Mouse (Mus musculus) skeletal muscle tissue, adult 2 months (tissue): ENCODE measurements around the gene 1700028P14Rik.
A peak's percentile ranks its signal among the peaks of the same experiment; 100 is the strongest.

Source experiments
- DNase-seq: peaks from one replicate; pipeline ENCODE4 v3.0.0-alpha.2; 2012; ENCODE audit warnings: low read depth, low spot score

Gene 1700028P14Rik

GRCm38 (mm10) chr19:23607951-23608350 lies 44.7 kb downstream of the 1700028P14Rik start:
- no peak for DNase-seq

GRCm38 (mm10) chr19:23594950-23595349 lies 57.7 kb downstream of the 1700028P14Rik start:
- DNase-seq, result no peak

GRCm38 (mm10) chr19:23578606-23579355 lies 73.8 kb downstream of the 1700028P14Rik start:
- no peak for DNase-seq

GRCm38 (mm10) chr19:23576685-23577084 lies 75.9 kb downstream of the 1700028P14Rik start:
- DNase-seq, result no peak

- no peak for DNase-seq
Measured at GRCm38 (mm10) chr19:23563693-23564092, 88.9 kb downstream of the 1700028P14Rik start.

- no peak for DNase-seq
Measured at GRCm38 (mm10) chr19:23562588-23562987, 90.0 kb downstream of the 1700028P14Rik start.

GRCm38 (mm10) chr19:23562061-23562460 lies 90.6 kb downstream of the 1700028P14Rik start:
- DNase-seq, result no peak

GRCm38 (mm10) chr19:23553450-23553849 lies 99.2 kb downstream of the 1700028P14Rik start:
- no peak for DNase-seq

- no peak for DNase-seq
Measured at GRCm38 (mm10) chr19:23545604-23546003, 107.0 kb downstream of the 1700028P14Rik start.

GRCm38 (mm10) chr19:23543244-23544004 lies 109.2 kb downstream of the 1700028P14Rik start:
- no peak for DNase-seq

- no peak for DNase-seq
Measured at GRCm38 (mm10) chr19:23542759-23543158, 109.9 kb downstream of the 1700028P14Rik start.

GRCm38 (mm10) chr19:23535700-23536099 lies 116.9 kb downstream of the 1700028P14Rik start:
- no peak for DNase-seq

GRCm38 (mm10) chr19:23531899-23532298 lies 120.7 kb downstream of the 1700028P14Rik start:
- peak; percentile 14 for DNase-seq

GRCm38 (mm10) chr19:23523711-23524110 lies 128.9 kb downstream of the 1700028P14Rik start:
- DNase-seq, result peak; percentile 37

- DNase-seq, result no peak
Measured at GRCm38 (mm10) chr19:23521831-23522230, 130.8 kb downstream of the 1700028P14Rik start.

- no peak for DNase-seq
Measured at GRCm38 (mm10) chr19:23521071-23521470, 131.5 kb downstream of the 1700028P14Rik start.

GRCm38 (mm10) chr19:23520629-23521028 lies 132.0 kb downstream of the 1700028P14Rik start:
- peak; percentile 20 for DNase-seq

GRCm38 (mm10) chr19:23518477-23518876 lies 134.1 kb downstream of the 1700028P14Rik start:
- DNase-seq, result no peak

- no peak for DNase-seq
Measured at GRCm38 (mm10) chr19:23511303-23511702, 141.3 kb downstream of the 1700028P14Rik start.
